Mouse (Mus musculus): ENCODE data around the gene Map3k15. TPM values are rescaled to one million over a fixed set of nuclear protein-coding genes. Genes with fewer than 3 reads are reported as not detected.

Map3k15 gene
- 1.3 and 2.3 TPM in 2 replicates for total RNA-seq (2015; ENCODE audit: low replicate concordance)
- 2.0 and 3.3 TPM in 2 replicates for total RNA-seq (2017; ENCODE audit: low replicate concordance)

DNA sequence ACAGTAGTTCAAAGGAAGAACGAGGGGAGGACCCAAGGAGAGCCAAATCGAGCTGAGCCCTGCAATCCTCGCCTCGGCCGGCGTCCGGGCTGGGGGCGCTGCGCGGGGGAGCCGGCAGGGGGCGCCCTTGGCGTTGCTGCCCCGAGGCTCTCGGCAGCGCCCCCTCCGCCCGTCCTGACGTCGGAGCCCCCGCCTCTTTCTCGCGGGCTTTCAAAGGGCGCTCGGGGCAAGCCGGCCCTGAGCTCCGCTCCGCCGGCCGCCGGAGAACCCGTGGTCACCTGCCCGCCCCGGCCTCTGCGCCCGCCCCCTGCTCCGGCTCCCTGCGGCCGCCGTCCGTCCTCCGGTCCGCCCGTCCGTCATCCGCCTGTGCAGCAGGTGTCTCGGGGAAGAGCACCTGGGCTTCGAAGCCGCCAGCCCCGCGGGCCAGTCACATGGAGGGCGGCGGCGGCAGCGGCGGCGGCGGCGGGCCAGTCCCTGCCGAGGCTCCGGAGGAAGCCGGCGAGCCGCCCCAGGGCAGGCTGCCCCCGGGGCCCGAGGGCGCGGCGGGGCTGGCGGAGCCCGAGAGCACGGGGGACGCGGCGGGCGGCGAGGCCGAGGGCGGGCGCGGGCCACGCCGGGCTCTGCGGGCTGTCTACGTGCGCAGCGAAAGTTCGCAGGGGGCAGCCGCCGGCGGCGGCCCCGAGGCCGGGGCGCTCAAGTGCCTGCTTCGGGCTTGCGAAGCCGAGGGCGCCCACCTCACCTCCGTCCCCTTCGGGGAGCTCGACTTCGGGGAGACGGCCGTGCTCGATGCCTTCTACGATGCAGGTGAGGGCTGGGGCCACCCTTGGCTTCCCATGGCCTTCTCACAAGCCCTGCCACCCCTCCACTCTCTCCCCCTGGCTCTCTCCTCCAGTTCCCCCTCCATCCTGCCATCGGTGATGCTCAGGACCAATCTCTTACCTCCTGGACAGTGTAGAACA is at the start of gene Map3k15:
Map3k15 (plus strand) TSS at position 432 of the 959 bp plus-strand sequence.
- ATAC-seq (replicated peaks; ENCODE audit: low FRiP score, poor library complexity, severe bottlenecking) = no peak

DNA sequence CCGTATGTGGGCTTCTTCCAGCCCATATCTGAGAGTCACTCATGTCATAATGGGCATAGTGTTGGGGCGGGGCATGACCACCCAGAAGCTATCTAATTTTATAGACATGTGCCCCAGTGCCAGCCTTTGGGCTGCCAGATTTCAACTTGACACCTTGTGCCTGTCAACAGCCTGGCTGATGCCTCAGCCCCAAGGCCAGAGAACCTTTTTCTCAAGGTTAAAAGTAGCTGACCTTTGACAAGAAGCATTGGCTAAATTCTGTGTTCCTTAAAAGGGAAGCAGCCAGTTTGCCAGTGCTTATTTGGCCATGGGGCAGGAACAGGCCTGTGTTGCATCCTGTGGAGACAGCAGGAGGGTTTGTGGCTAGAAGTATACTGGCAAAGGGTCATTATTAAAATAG is 45.7 kb upstream of the Map3k15 start:
- no peak for ATAC-seq (replicated peaks; ENCODE audit: low FRiP score, poor library complexity, severe bottlenecking)

- ATAC-seq (replicated peaks; ENCODE audit: low FRiP score, poor library complexity, severe bottlenecking) = no peak
These were observed 44.6 kb upstream of the Map3k15 start for GRCm38 (mm10) chrX:159943586-159943985.

- no peak for ATAC-seq (replicated peaks; ENCODE audit: low FRiP score, poor library complexity, severe bottlenecking)
These were observed 34.4 kb upstream of the Map3k15 start for GRCm38 (mm10) chrX:159953546-159954429.

- ATAC-seq (replicated peaks; ENCODE audit: low FRiP score, poor library complexity, severe bottlenecking) = no peak
These were observed 33.8 kb upstream of the Map3k15 start for GRCm38 (mm10) chrX:159954430-159954779.

GRCm38 (mm10) chrX:159955433-159955832 is 32.8 kb upstream of the Map3k15 start:
- ATAC-seq (replicated peaks; ENCODE audit: low FRiP score, poor library complexity, severe bottlenecking) = no peak

DNA sequence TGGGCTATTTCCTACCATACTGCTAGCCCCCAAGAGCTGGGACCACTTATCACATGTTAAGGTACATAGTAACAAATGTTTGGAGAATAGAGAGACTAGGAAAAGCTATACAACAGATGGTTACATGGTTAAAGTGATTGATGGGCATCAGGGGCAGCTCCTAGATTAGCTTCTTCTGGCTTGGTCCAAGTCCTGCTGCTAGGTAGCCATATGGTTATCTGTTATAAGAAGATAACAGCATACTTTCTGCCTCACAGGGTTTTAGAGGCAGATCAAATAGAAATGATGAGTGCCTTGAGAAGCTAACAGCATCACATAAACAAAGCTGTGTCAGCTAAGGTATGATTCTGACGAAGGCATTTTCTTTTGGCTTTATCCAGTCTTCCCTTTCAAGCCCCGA is 26.8 kb upstream of the Map3k15 start:
- ATAC-seq (replicated peaks; ENCODE audit: low FRiP score, poor library complexity, severe bottlenecking) = no peak

GRCm38 (mm10) chrX:159963273-159963672 is 25.0 kb upstream of the Map3k15 start:
- no peak for ATAC-seq (replicated peaks; ENCODE audit: low FRiP score, poor library complexity, severe bottlenecking)

- no peak for ATAC-seq (replicated peaks; ENCODE audit: low FRiP score, poor library complexity, severe bottlenecking)
These were observed 24.3 kb upstream of the Map3k15 start for GRCm38 (mm10) chrX:159963925-159964324.

GRCm38 (mm10) chrX:159969025-159969424 is 19.2 kb upstream of the Map3k15 start:
- ATAC-seq (replicated peaks; ENCODE audit: low FRiP score, poor library complexity, severe bottlenecking) = no peak

DNA sequence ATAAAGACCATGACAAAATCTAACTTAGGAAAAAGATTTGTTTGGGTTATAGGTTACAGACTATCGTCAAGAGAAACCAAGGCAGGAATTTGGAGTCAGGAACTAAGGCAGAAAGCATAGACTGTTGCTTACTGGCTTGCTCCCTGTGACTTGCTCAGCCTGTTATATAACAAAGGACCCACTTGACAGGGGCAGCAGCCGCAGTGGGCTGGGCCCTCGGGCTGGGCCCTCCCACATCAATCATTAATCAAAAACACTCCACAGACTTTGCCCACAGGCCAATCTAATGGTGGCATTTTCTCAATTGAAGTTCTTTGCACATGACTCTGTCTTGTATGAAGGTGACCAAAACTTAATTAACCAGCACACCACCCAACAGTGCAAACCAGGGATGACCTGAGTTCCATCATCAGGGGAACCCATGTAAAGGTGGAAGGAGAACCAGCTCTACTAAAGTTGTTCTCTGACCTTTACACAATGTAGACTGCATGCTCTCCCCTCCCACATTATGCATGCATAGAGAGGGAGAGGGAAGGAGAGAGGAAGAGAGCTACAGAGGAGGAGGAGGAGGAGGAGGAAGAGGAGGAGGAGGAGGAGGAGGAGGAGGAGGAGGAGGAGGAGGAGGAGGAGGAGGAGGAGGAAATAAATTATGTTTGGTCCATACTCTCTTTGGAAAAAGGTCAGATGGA is 17.0 kb upstream of the Map3k15 start:
- ATAC-seq (replicated peaks; ENCODE audit: low FRiP score, poor library complexity, severe bottlenecking) = no peak

DNA sequence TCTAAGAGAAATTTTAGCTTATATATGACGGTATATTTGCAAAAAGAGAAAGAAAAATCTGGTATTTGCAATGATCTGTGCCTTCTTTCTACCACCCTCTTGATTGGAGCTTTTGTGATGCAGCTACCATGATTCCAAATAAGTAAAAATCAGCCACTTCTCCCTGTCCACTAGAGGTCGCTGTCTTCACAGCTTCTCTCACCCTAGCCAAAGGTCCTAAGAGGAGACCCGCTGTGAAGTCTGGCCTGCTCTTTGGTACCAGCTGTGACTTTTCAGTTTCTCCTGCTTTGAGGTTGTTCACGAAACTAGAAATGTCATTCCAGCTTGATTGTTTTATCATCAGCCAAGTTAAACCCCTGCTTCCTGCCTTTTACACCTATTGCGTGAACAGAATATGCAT is 14.5 kb upstream of the Map3k15 start:
- no peak for ATAC-seq (replicated peaks; ENCODE audit: low FRiP score, poor library complexity, severe bottlenecking)

- no peak for ATAC-seq (replicated peaks; ENCODE audit: low FRiP score, poor library complexity, severe bottlenecking)
These were observed 12.0 kb upstream of the Map3k15 start for GRCm38 (mm10) chrX:159976243-159976642.

DNA sequence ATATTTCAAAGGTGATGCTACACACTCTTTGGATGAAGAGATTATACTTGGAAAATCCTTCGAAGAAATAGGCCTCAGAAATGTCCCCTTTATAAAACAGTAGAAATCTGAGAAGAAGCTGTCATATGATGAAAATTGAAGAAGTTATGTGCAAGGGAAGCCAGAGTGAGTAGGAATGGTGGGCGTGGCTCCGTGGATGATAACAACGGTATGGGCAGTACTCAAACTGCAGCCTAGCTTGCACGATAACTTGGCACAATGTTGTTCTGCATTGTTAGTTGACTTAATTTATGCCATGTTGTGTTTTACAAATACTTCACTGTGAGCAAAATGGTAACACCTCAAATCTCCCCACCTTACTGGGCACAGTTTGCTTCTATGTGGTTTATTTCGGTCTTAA is 7.6 kb downstream of the Map3k15 start:
- no peak for ATAC-seq (replicated peaks; ENCODE audit: low FRiP score, poor library complexity, severe bottlenecking)

GRCm38 (mm10) chrX:160053306-160053705 is 65.1 kb downstream of the Map3k15 start:
- no peak for ATAC-seq (replicated peaks; ENCODE audit: low FRiP score, poor library complexity, severe bottlenecking)

- no peak for ATAC-seq (replicated peaks; ENCODE audit: low FRiP score, poor library complexity, severe bottlenecking)
These were observed 66.4 kb downstream of the Map3k15 start for GRCm38 (mm10) chrX:160054643-160055042.

DNA sequence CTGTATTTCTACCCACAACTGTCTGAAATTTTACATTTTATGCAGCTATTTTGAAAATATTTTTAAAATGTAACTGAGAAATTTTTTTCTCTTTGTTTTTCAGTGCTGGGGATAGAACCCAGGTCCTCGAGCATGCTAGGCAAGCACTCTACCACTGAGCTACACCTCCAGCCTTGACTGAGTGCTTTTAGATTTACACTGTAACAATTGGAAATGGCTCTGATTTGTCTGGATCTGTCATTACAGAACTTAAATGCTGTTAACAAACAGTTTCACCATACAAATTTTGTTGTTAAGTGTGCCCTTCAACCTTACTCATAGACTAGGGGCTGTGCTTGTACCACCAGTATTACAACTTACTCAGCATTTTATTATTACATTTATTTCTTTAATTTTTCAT is 103.7 kb downstream of the Map3k15 start:
- no peak for ATAC-seq (replicated peaks; ENCODE audit: low FRiP score, poor library complexity, severe bottlenecking)

GRCm38 (mm10) chrX:160107817-160108216 is 119.6 kb downstream of the Map3k15 start:
- no peak for ATAC-seq (replicated peaks; ENCODE audit: low FRiP score, poor library complexity, severe bottlenecking)

- no peak for ATAC-seq (replicated peaks; ENCODE audit: low FRiP score, poor library complexity, severe bottlenecking)
These were observed 125.5 kb downstream of the Map3k15 start for GRCm38 (mm10) chrX:160113777-160114176.

GRCm38 (mm10) chrX:160116074-160116473 is 127.8 kb downstream of the Map3k15 start:
- no peak for ATAC-seq (replicated peaks; ENCODE audit: low FRiP score, poor library complexity, severe bottlenecking)
